Mouse (Mus musculus) MEL (cell line): Measurements from ENCODE around the gene Bmper. TPM values are rescaled to one million over a fixed set of nuclear protein-coding genes. Genes with fewer than 3 reads are reported as not detected.

ENCODE experiments used
- DNase-seq: peaks from one replicate; pipeline ENCODE4 v3.0.0; 2011; ENCODE audit warnings: low read depth, low spot score
- H3K27ac ChIP-seq: 2 replicates; pipeline ENCODE4 v1.5.1; 2012; ENCODE audit warnings: low read depth, mild to moderate bottlenecking, control low read depth, low read length, moderate library complexity; ENCODE audit not compliant: control insufficient read depth
- H3K27me3 ChIP-seq, 2 experiments: fragments of 150-350 bp in 1 of 2; sonication (generic) in 1 of 2; 2 replicates each; pipeline ENCODE4 v1.6.1; 2012; ENCODE audit warnings: low read length in 2 of 2, mild to moderate bottlenecking in 2 of 2, improper control_type of control experiment in 1 of 2, moderate library complexity in 1 of 2; ENCODE audit not compliant: insufficient read depth in 2 of 2, control insufficient read depth in 1 of 2
- H3K36me3 ChIP-seq, 2 experiments: 2 replicates each; pipeline ENCODE4 v1.6.1; 2012 to 2014; ENCODE audit warnings: low read length in 2 of 2, improper control_type of control experiment in 1 of 2, inconsistent platforms in 1 of 2, mild to moderate bottlenecking in 1 of 2; ENCODE audit not compliant: insufficient read depth in 2 of 2, control insufficient read depth in 1 of 2
- H3K4me1 ChIP-seq, 2 experiments: fragments of 150-350 bp in 1 of 2; sonication (generic) in 1 of 2; 2 replicates each; pipeline ENCODE4 v1.6.1; 2012; ENCODE audit warnings: low read length in 2 of 2, improper control_type of control experiment in 1 of 2, mild to moderate bottlenecking in 1 of 2; ENCODE audit not compliant: insufficient read depth in 2 of 2, control insufficient read depth in 1 of 2
- H3K4me3 ChIP-seq, 2 experiments: fragments of 150-350 bp in 1 of 2; sonication (generic) in 1 of 2; 2 replicates each; pipeline ENCODE4 v1.5.1; 2012; ENCODE audit warnings: low read depth in 2 of 2, low read length in 2 of 2, mild to moderate bottlenecking in 2 of 2, moderate library complexity in 2 of 2, control low read depth in 1 of 2, improper control_type of control experiment in 1 of 2; ENCODE audit not compliant: control insufficient read depth in 1 of 2, insufficient read depth in 1 of 2
- H3K79me2 ChIP-seq: 2 replicates; pipeline ENCODE4 v1.6.1; 2012; ENCODE audit warnings: mild to moderate bottlenecking, low read length, moderate library complexity; ENCODE audit not compliant: control insufficient read depth, poor library complexity, insufficient read depth
- H3K9ac ChIP-seq: 2 replicates; pipeline ENCODE4 v1.6.1; 2012; ENCODE audit warnings: low read depth, mild to moderate bottlenecking, control low read depth, low read length, moderate library complexity; ENCODE audit not compliant: control insufficient read depth, poor library complexity, severe bottlenecking
- H3K9me3 ChIP-seq: fragments of 150-350 bp; sonication (generic); replicated peaks from 2 replicates; pipeline ENCODE4 v1.6.1; 2012; ENCODE audit warnings: mild to moderate bottlenecking, low read length, improper control_type of control experiment, moderate library complexity; ENCODE audit not compliant: insufficient read depth
- BHLHE40 ChIP-seq: IDR thresholded peaks from 2 replicates; pipeline ENCODE4 v1.6.1; 2012; ENCODE audit warnings: low read depth, mild to moderate bottlenecking, inconsistent platforms, low read length, improper control_type of control experiment, borderline replicate concordance
- CHD1 ChIP-seq: IDR thresholded peaks from 2 replicates; pipeline ENCODE4 v1.6.1; 2012; ENCODE audit warnings: low read depth, mild to moderate bottlenecking, inconsistent platforms, low read length, improper control_type of control experiment
- CHD2 ChIP-seq: IDR thresholded peaks from 2 replicates; pipeline ENCODE4 v1.6.1; 2011; ENCODE audit warnings: low read length, improper control_type of control experiment
- CTCF ChIP-seq, 3 experiments: IDR thresholded peaks in 2 of 3; conservative IDR thresholded peaks in 1 of 3; 2 replicates each; pipeline ENCODE4 v1.5.1; 2011 to 2012; ENCODE audit warnings: low read length in 3 of 3, low read depth in 2 of 3, mild to moderate bottlenecking in 2 of 3, improper control_type of control experiment in 1 of 3, inconsistent platforms in 1 of 3, mixed read lengths in 1 of 3, moderate library complexity in 1 of 3; ENCODE audit not compliant: control insufficient read depth in 1 of 3, insufficient read depth in 1 of 3, poor library complexity in 1 of 3, severe bottlenecking in 1 of 3
- ELF1 ChIP-seq: IDR thresholded peaks from 2 replicates; pipeline ENCODE4 v1.6.1; 2014; ENCODE audit warnings: low read depth, mild to moderate bottlenecking, inconsistent platforms, low read length, improper control_type of control experiment, moderate library complexity
- GABPA ChIP-seq: IDR thresholded peaks from 2 replicates; pipeline ENCODE4 v1.6.1; 2012; ENCODE audit warnings: low read depth, mild to moderate bottlenecking, inconsistent platforms, low read length, improper control_type of control experiment, moderate library complexity
- GATA1 ChIP-seq: IDR thresholded peaks from 2 replicates; pipeline ENCODE4 v1.6.1; 2011; ENCODE audit warnings: low read depth, low read length, improper control_type of control experiment
- JUND ChIP-seq: IDR thresholded peaks from 2 replicates; pipeline ENCODE4 v1.6.1; 2011; ENCODE audit warnings: low read depth, mild to moderate bottlenecking, improper control_type of control experiment, low read length
- MEF2A ChIP-seq: IDR thresholded peaks from 2 replicates; pipeline ENCODE4 v1.6.1; 2014; ENCODE audit warnings: low read depth, mild to moderate bottlenecking, inconsistent platforms, low read length, improper control_type of control experiment; ENCODE audit not compliant: poor library complexity, insufficient replicate concordance, severe bottlenecking; ENCODE audit errors: extremely low read depth
- MXI1 ChIP-seq: IDR thresholded peaks from 2 replicates; pipeline ENCODE4 v1.6.1; 2011; ENCODE audit warnings: mild to moderate bottlenecking, low read depth, low read length, improper control_type of control experiment
- MYB ChIP-seq: IDR thresholded peaks from 2 replicates; pipeline ENCODE4 v1.6.1; 2011; ENCODE audit warnings: mild to moderate bottlenecking, low read depth, low read length, improper control_type of control experiment
- MYC ChIP-seq: IDR thresholded peaks from 2 replicates; pipeline ENCODE4 v1.6.1; 2011; ENCODE audit warnings: low read depth, mild to moderate bottlenecking, low read length, improper control_type of control experiment, moderate library complexity
- NELFE ChIP-seq: IDR thresholded peaks from 2 replicates; pipeline ENCODE4 v1.6.1; 2011; ENCODE audit warnings: low read depth, low read length, improper control_type of control experiment
- NRF1 ChIP-seq: IDR thresholded peaks from 2 replicates; pipeline ENCODE4 v1.6.1; 2014; ENCODE audit warnings: low read depth, mild to moderate bottlenecking, inconsistent platforms, low read length, improper control_type of control experiment, moderate library complexity; ENCODE audit not compliant: poor library complexity, insufficient read depth, severe bottlenecking
- POLR2A ChIP-seq, 2 experiments: IDR thresholded peaks; 2 replicates each; pipeline ENCODE4 v1.6.1; 2011 to 2012; ENCODE audit warnings: low read length in 2 of 2, mild to moderate bottlenecking in 2 of 2, control low read depth in 1 of 2, improper control_type of control experiment in 1 of 2, low read depth in 1 of 2, moderate library complexity in 1 of 2; ENCODE audit not compliant: control insufficient read depth in 1 of 2, insufficient read depth in 1 of 2, poor library complexity in 1 of 2
- POLR2AphosphoS2 ChIP-seq: IDR thresholded peaks from 2 replicates; pipeline ENCODE4 v1.6.1; 2011; ENCODE audit warnings: low read length, improper control_type of control experiment
- RCOR1 ChIP-seq: IDR thresholded peaks from 2 replicates; pipeline ENCODE4 v1.6.1; 2012; ENCODE audit warnings: low read depth, mild to moderate bottlenecking, inconsistent platforms, low read length, improper control_type of control experiment
- SMC3 ChIP-seq: IDR thresholded peaks from 2 replicates; pipeline ENCODE4 v1.6.1; 2011; ENCODE audit warnings: low read depth, low read length, improper control_type of control experiment
- TAL1 ChIP-seq: IDR thresholded peaks from 2 replicates; pipeline ENCODE4 v1.6.1; 2012; ENCODE audit warnings: mild to moderate bottlenecking, inconsistent platforms, low read length, moderate library complexity, mixed read lengths
- TCF12 ChIP-seq: IDR thresholded peaks from 2 replicates; pipeline ENCODE4 v1.6.1; 2014; ENCODE audit warnings: low read depth, mild to moderate bottlenecking, inconsistent platforms, low read length, improper control_type of control experiment, moderate library complexity
- UBTF ChIP-seq: IDR thresholded peaks from 2 replicates; pipeline ENCODE4 v1.6.1; 2012; ENCODE audit warnings: low read depth, mild to moderate bottlenecking, inconsistent platforms, low read length, improper control_type of control experiment, moderate library complexity, borderline replicate concordance; ENCODE audit not compliant: insufficient read depth
- USF1 ChIP-seq: IDR thresholded peaks from 2 replicates; pipeline ENCODE4 v1.6.1; 2014; ENCODE audit warnings: low read depth, mild to moderate bottlenecking, inconsistent platforms, low read length, improper control_type of control experiment, moderate library complexity
- ZC3H11A ChIP-seq: IDR thresholded peaks from 2 replicates; pipeline ENCODE4 v1.6.1; 2012; ENCODE audit warnings: low read depth, mild to moderate bottlenecking, inconsistent platforms, low read length, improper control_type of control experiment
- ZKSCAN1 ChIP-seq: IDR thresholded peaks from 2 replicates; pipeline ENCODE4 v1.6.1; 2012; ENCODE audit warnings: low read depth, mild to moderate bottlenecking, inconsistent platforms, low read length, improper control_type of control experiment, moderate library complexity
- ZMIZ1 ChIP-seq: IDR thresholded peaks from 2 replicates; pipeline ENCODE4 v1.6.1; 2012; ENCODE audit warnings: low read depth, mild to moderate bottlenecking, inconsistent platforms, low read length, improper control_type of control experiment, moderate library complexity
- polyA plus RNA-seq, 2 experiments: library from polyadenylated mRNA; stranded (reverse) in 1 of 2; unstranded in 1 of 2; fragments of >175 nt in 1 of 2; fragments of >200 nt in 1 of 2; gene quantifications; 2 replicates each; pipeline versions ENCODE4 v1.2.1 to v1.2.4; 2012; ENCODE audit warnings: low replicate concordance in 2 of 2, low read depth in 1 of 2; ENCODE audit not compliant: insufficient read length in 2 of 2, insufficient read depth in 1 of 2, missing spikeins in 1 of 2
- total RNA-seq: library from RNA; depleted of rRNA; stranded (reverse); fragments of 300-350 nt; gene quantifications from 2 replicates; pipeline ENCODE4 v1.2.3, GENCODE M21; 2012

Gene Bmper
- total and polyA plus RNA-seq, 3 experiments, result not detected

GRCm38 (mm10) chr9:23384880-23385279 is 162.0 kb downstream of the Bmper start:
- no peak for TF ChIP-seq SMC3
- no peak for TF ChIP-seq JUND
- no peak for TF ChIP-seq MYB
- no peak for TF ChIP-seq ZMIZ1
- TF ChIP-seq ZKSCAN1, result no peak
- no peak for TF ChIP-seq CHD1
- no peak for TF ChIP-seq POLR2AphosphoS2
- no peak for TF ChIP-seq TCF12
- no peaks in the 10 kb centered on the region for H3K36me3 ChIP-seq
- no peaks in the 10 kb centered on the region for H3K79me2 ChIP-seq
- H3K27me3 ChIP-seq, result no peaks in the 10 kb centered on the region
- no peaks in the 10 kb centered on the region for H3K4me1 ChIP-seq
- DNase-seq, result no peak
- H3K4me3 ChIP-seq, result no peak overlapping the region
- no peak overlapping the region for H3K27ac ChIP-seq
- H3K9me3 ChIP-seq, result no peaks in the 10 kb centered on the region
- H3K9ac ChIP-seq, result no peak overlapping the region

- no peak for TF ChIP-seq MYC
- TF ChIP-seq GATA1, result no peak
- no peak for TF ChIP-seq GABPA
- TF ChIP-seq NRF1, result no peak
- TF ChIP-seq CTCF (IDR thresholded peaks at IDR 0.05 in 2 of 3, conservative IDR thresholded peaks at IDR 0.05 in 1 of 3; ENCODE audit: control insufficient read depth in 1 of 3, insufficient read depth in 1 of 3, low read depth in 2 of 3, low read length in 3 of 3, poor library complexity in 1 of 3, severe bottlenecking in 1 of 3), result no peak
- no peak for TF ChIP-seq RCOR1
- no peak for TF ChIP-seq UBTF
- no peak for TF ChIP-seq MEF2A
- no peak for TF ChIP-seq POLR2A (IDR thresholded peaks at IDR 0.05; ENCODE audit: control insufficient read depth in 1 of 2, insufficient read depth in 1 of 2, low read depth in 1 of 2, low read length in 2 of 2, poor library complexity in 1 of 2)
- TF ChIP-seq USF1, result no peak
- TF ChIP-seq ELF1, result no peak
- TF ChIP-seq ZC3H11A, result no peak
- TF ChIP-seq BHLHE40, result no peak
- TF ChIP-seq POLR2AphosphoS2, result no peak
- no peak for TF ChIP-seq TAL1
- no peak for TF ChIP-seq CHD2
- no peak for TF ChIP-seq MXI1
- no peak for TF ChIP-seq NELFE
- no peaks in the 10 kb centered on the region for H3K36me3 ChIP-seq
- no peak overlapping the region for H3K9ac ChIP-seq
Observed at GRCm38 (mm10) chr9:23386201-23386600, 163.3 kb downstream of the Bmper start.

More at GRCm38 (mm10) chr9:23386201-23386600, 163.3 kb downstream of the Bmper start:
- no peak for DNase-seq
- Histone ChIP-seq H3K4me1 (no peaks in the 10 kb centered on the region), H3K27me3 (no peaks in the 10 kb centered on the region), H3K27ac (no peak overlapping the region), H3K4me3 (no peak overlapping the region), H3K9me3 (no peaks in the 10 kb centered on the region), H3K79me2 (no peaks in the 10 kb centered on the region)
